Mouse (Mus musculus): Measurements from ENCODE around the gene Phf14.
A peak's percentile ranks its signal among the peaks of the same experiment; 100 is the strongest.
"Not testable (repeated sequence)": the region's sequence is repeated elsewhere in the genome, so short reads cannot be mapped to it uniquely, and the experiment has no call there.

Gene Phf14

GRCm38 (mm10) chr6:12089439-12089992 lies 181.9 kb downstream of the Phf14 start:
- DNase-seq (ENCODE audit: low spot score in 2 of 2), result no peak

GRCm38 (mm10) chr6:12095716-12096115 lies 188.1 kb downstream of the Phf14 start:
- DNase-seq (ENCODE audit: low spot score in 2 of 2), result no peak

- no peak for DNase-seq (ENCODE audit: low spot score in 2 of 2)
These were observed 189.5 kb downstream of the Phf14 start for GRCm38 (mm10) chr6:12097125-12097524.

GRCm38 (mm10) chr6:12105144-12105543 lies 197.5 kb downstream of the Phf14 start:
- no peak for DNase-seq (ENCODE audit: low spot score in 2 of 2)

GRCm38 (mm10) chr6:12107326-12107725 lies 199.7 kb downstream of the Phf14 start:
- DNase-seq (ENCODE audit: low spot score in 2 of 2), result no peak

GRCm38 (mm10) chr6:12107786-12108185 lies 200.2 kb downstream of the Phf14 start:
- no peak for DNase-seq (ENCODE audit: low spot score in 2 of 2)

- DNase-seq (ENCODE audit: low spot score in 2 of 2), result no peak
These were observed 209.6 kb downstream of the Phf14 start for GRCm38 (mm10) chr6:12116926-12117818.

- no peak for DNase-seq (ENCODE audit: low spot score in 2 of 2)
These were observed 210.4 kb downstream of the Phf14 start for GRCm38 (mm10) chr6:12117819-12118570.

- no peak for DNase-seq (ENCODE audit: low spot score in 2 of 2)
These were observed 215.2 kb downstream of the Phf14 start for GRCm38 (mm10) chr6:12122759-12123158.

GRCm38 (mm10) chr6:12125031-12125803 lies 217.6 kb downstream of the Phf14 start:
- peak; percentile 53 to 65 for DNase-seq (ENCODE audit: low spot score in 2 of 2)

- DNase-seq (ENCODE audit: low spot score in 2 of 2), result not testable (repeated sequence)
These were observed 219.0 kb downstream of the Phf14 start for GRCm38 (mm10) chr6:12126601-12127000.

- DNase-seq (ENCODE audit: low spot score in 2 of 2), result no peak
These were observed 219.7 kb downstream of the Phf14 start for GRCm38 (mm10) chr6:12127287-12127686.
